Mouse (Mus musculus): ENCODE measurements at regions not wholly inside any gene's neighbourhood (a gene's known extent, or its start where the extent isn't known, plus 50 kb on each side); places are given as distances from the start of the nearest gene placed in this dataset.

GRCm38 (mm10) chr3:8746677-8747076 lies 863.2 kb downstream of the Zfp704 start:
- TF ChIP-seq POLR2A (IDR thresholded peaks at IDR 0.05; ENCODE audit: low read depth, low read length) (no peak), CTCF (IDR thresholded peaks at IDR 0.05; ENCODE audit: borderline replicate concordance, insufficient read depth, low read length) (no peak)

Data from embryonic fibroblast, embryonic 13.5 days (primary cell).